Mouse (Mus musculus) kidney, adult 8-10 months (tissue): Measurements from ENCODE around the gene Fam92b.

Experiments used
- DNase-seq, 2 experiments: peaks; one replicate each; pipeline ENCODE4 v3.0.0; 2022

Fam92b gene

DNA sequence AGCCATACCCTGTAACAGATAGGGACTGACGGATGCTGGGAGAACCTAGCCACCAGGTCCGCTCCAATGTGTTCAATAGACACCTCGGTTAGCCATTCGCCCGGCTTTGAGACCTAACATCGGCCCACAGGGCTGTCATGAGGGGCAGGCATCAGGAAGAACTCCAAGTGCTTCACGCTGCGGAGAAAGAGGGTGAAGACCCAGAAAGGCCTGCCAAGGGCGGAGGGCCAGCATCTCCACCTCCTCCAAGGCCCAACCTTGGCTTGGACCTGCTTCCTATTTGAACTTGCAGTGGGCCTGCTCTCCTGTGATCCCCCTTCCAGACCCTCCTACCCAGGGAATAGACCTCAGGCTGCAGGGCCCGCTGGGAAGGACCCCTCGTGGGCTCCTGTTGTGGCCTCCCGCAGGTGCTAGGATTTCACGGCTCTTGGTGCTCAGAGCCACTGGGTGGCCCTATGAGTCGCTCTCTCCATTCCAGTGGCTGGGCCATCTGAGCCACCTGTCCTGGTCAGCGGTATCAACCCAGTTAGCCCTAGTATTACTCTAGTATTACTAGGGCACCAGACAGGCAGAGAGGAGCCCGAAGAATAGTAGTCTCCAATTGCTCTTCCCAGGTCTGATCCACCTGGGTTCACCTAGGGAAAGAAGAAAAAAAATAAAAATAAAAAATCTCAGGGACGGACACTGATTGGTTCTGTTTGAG is 13.0 kb upstream of the Fam92b start:
- no peak for DNase-seq

GRCm38 (mm10) chr8:120189440-120189839 is 12.2 kb upstream of the Fam92b start:
- DNase-seq: peak in 1 of 2 experiments; percentile 36

DNA sequence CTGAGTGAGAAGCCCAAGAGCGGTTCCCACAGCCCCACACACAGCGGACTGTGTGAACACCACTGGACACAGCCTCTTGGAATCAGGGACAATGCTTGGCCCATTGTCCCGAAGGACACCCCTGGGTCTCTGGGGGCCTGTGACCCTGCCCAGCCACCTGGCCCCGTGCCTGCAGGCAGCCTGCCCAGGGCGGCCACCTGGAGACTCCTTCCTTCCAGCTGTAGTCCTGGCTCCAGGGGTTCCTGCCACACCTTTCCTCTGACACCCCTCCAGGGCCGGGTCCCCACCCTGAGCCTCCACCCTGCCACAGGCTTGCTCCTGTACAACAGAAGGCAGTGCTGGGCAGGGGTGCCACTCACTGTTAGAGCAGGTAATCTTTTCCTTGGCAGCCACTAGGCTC is 11.2 kb upstream of the Fam92b start:
- DNase-seq: peak; percentile 69 to 73

DNA sequence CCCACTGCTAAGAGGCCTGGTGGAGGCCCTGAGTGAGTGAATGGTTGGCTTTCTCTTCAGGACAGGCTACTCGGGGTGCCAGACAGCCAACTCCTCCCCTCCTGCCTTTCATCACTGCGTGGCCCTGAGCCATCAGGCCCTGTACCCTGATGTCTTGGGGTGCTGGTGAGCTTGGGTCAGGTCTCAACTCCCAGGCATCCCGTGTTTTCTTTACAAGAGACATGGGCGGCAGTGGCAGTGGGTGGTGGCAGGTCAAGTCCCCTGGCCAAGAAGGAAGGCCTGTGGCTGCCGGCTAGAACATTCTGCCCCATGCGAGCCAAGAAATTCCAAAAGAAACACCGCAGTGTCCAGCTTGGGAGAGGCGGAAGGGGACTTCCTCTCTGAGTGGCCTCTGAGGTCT is 9.2 kb upstream of the Fam92b start:
- DNase-seq: peak; percentile 35 to 50

GRCm38 (mm10) chr8:120184850-120185792 is 7.9 kb upstream of the Fam92b start:
- no peak for DNase-seq

DNA sequence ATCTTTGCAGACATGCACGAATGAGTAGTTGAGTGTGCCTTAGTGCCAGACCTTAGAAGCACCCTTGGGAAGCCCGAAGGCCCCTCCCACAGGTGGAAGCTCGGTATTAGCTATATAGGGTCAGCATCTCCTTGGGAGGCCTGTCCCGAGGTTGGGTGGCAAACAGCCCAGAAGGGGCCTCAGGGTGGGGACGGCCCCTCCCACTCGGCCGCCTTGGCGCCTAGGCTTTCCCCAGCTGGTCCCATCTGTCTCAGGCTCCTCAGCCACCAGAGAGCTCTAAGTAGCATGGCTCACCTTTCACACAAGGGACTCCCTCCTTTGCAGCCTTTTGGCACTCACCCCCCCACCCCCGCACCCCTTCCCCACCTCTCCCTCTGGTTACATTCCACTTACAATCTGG is 7.1 kb upstream of the Fam92b start:
- DNase-seq: no peak

GRCm38 (mm10) chr8:120181861-120182414 is 4.7 kb upstream of the Fam92b start:
- peak in 1 of 2 experiments; percentile 31 for DNase-seq

GRCm38 (mm10) chr8:120181274-120181673 is 4.0 kb upstream of the Fam92b start:
- DNase-seq: no peak

- DNase-seq: no peak
Measured at GRCm38 (mm10) chr8:120180445-120180970, 3.2 kb upstream of the Fam92b start.

DNA sequence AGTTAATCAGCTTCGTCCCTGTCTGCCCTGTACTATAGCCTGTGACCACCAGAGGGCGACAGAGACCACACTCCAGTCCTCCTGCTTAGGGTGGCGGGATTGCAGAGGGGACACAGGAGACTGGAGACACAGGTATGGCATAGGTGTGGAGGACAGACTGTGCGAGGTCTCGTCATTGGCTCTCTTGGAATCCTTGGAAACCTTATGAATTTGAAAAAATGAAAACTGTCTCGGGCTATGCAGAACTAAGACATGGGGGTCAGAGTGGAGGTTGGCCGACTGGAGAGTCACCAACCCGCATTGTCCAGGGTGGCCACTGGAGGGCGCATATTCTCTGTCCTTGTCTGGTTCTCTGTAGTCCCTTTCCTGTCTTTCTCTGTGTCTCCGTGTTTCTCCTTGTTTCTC is 1.8 kb upstream of the Fam92b start:
- DNase-seq: peak; percentile 77 to 88

DNA sequence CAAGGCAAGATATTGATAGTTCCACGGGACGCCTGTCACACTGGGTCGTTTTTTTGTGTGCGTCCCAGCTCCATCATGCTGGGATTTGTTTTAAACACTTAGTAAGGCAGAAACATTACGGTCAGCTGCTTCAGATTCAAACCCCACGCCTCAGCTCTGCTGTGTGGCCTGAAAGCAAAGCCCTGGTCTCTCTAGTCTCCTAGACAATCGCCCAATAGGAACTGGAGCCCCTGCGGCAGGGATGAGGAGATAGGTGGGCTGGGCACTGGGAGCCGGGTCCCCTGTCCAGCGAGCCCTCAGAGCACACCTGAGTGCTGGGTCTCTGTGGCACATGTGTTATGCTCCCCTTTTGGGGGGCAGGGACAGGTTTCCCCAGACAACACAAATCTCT is 853 bp upstream of the Fam92b start:
- no peak for DNase-seq

GRCm38 (mm10) chr8:120176605-120177004 is 661 bp downstream of the Fam92b start:
- DNase-seq: no peak

- DNase-seq: no peak
Measured at GRCm38 (mm10) chr8:120174606-120175005, 2.7 kb downstream of the Fam92b start.

GRCm38 (mm10) chr8:120173195-120173594 is 4.1 kb downstream of the Fam92b start:
- no peak for DNase-seq

- DNase-seq: no peak
Measured at GRCm38 (mm10) chr8:120169119-120169518, 8.1 kb downstream of the Fam92b start.

DNA sequence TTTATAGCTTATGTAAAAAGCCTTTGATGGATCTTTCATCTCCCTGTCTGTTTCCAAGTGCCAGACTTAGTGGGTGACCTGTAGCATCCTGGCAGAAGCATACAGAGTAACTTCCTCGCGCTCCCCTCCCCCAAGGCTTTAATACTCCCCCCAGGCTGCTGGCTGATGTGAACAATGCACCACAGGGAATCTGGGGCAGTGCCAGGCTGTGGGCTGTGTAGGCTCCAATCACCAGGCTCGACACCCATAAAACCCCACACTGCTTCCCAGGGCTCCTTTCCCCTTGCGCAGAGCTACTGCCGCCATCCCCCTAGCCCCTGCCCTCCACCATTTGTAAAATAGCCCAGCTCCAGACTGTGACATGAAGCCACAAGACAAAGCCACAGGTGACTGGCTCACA is 9.4 kb downstream of the Fam92b start:
- no peak for DNase-seq

GRCm38 (mm10) chr8:120167136-120167535 is 10.1 kb downstream of the Fam92b start:
- no peak for DNase-seq

DNA sequence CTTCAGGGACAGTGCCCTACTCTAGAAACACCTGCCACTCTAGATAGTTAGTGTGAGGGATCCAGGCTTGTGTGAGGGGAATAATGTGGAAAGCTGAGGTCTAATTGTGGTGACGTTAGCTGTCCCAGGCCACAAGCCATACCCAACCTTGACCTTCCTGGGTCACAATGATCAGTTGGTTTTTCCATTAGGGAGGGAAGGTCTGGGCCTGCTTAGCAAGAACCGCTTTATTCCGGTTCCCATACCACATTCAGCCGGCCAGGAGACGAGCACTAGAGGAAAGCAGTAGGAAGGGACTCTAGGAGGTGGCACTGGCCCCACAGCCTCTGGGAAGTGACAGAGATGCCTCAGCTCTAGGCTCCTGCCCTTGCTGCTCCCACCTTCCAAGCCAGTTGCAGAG is 13.2 kb downstream of the Fam92b start:
- peak in 1 of 2 experiments; percentile 31 for DNase-seq

DNA sequence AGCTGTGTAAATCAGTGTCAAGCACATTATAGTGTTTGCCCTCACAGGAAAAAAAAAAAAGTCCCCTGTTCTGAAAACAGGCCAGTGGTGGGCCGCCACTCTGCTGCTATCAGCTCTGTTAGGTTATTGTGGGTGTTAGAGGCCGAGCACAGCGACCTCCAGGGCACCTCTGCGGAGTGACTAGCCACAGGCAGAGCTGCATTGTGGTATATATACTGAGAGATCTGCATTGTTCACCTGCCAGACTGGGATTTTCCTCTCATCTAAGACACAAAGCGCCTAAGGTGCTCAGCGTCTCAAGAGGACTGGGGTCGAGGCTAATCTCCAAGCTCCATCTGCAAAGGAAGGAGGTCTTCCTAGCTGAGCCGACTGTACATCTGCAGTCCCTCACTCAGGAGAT is 13.9 kb downstream of the Fam92b start:
- no peak for DNase-seq

DNA sequence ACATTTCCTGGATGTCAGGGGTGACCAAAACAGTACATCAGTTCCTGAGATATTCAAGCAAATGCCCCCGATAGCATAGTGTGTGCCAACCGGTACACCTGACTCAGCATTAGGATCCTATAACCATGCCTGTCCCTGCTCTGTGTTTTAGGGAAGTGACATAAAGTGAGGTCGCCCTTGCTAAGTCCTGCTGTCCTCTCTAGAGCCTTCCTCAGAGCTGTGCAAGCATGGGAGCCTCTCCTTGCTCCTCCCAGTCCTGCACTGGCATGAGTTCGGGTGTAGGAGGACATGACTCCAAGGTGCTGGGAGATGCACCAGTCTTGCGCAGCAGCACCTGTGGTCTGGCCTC is 14.9 kb downstream of the Fam92b start:
- no peak for DNase-seq

GRCm38 (mm10) chr8:120161658-120162403 is 15.4 kb downstream of the Fam92b start:
- no peak for DNase-seq

DNA sequence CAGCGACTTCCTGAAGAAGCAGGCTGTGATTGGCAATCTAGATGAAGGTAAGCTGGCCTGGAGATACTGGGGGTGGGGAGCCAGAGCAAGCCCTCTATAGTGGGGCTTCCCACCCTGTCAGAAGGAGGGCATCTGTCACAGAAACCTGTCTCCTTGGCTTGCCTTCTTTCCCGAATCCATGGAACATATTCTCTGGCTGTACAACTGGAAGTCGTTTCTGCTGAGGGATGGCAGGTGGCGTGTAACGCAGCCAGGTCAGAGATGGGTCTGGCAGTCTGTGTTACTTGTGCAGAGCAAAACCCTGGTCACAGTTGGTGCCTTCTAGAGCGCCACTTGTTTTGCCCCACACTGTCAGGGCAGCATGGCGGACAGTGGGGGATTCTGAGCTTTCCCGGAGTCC is 16.9 kb downstream of the Fam92b start:
- DNase-seq: no peak

- no peak for DNase-seq
Measured at GRCm38 (mm10) chr8:120152636-120153035, 24.6 kb downstream of the Fam92b start.
